Mouse (Mus musculus) erythroid progenitor cell, adult 5-6 weeks (primary cell): ENCODE results near the gene Clint1. TPM values are rescaled to one million over a fixed set of nuclear protein-coding genes. Genes with fewer than 3 reads are reported as not detected.

Experiments used
- ATAC-seq: replicated peaks from 2 replicates; pipeline ENCODE4 v1.8.0; 2016; ENCODE audit warnings: moderate number of reproducible peaks, mild to moderate bottlenecking, moderate TSS enrichment, inconsistent platforms; ENCODE audit not compliant: poor library complexity, low FRiP score, severe bottlenecking
- total RNA-seq, 2 experiments: library from RNA; stranded (forward) in 1 of 2; stranded (reverse) in 1 of 2; fragments of 150-400 nt in 1 of 2; fragments of 186-747, 209-891 nt in 1 of 2; gene quantifications; 2 replicates each; pipeline versions ENCODE4 v1.2.3 to v1.2.4; 2015 to 2017; ENCODE audit warnings: low replicate concordance in 2 of 2

Gene Clint1
- total RNA-seq, 2 experiments from 2014 or later: 36.9 to 46.5 TPM

- ATAC-seq: no peak
Measured at GRCm38 (mm10) chr11:45840332-45840731, 11.5 kb upstream of the Clint1 start.

DNA sequence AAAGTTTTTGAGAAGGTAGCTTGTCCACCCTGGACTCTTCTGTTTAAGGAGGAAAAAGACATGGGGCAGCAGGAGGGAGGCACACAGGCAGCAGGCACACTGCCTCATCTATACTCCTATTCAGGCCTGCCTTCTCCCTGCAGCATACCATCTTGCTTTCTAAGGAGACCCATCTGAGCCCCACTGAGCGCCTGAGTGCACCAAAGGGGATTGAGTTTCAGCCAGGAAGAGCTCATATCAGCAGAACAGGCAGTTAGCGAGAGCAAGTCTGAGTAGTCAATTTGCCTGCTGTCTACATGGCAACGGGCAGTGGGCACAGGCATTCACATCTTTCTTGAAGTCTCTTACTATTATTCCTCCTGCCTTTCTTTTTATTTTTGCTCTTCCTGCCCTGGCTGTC lies 5.8 kb upstream of the Clint1 start:
- ATAC-seq: no peak

DNA sequence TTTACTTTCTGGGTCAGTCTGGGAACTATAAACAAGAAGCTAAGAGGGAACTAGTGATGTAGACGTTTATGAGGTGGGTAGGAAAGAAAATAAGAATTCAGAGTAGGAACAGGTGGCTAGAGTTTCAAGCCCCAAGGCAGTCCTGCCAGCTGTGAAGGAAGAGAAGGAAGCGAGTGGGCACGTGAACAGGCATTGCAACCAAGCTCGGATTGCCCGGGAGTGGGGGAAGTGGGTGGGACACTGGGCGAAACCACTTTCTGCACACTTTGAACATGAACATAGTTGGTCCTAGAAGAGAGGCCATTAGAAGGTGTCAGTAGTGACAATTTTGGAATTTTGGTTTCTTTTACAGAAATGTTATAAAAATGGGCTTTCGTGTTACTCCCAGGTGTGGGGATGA lies 4.3 kb upstream of the Clint1 start:
- ATAC-seq: no peak

- no peak for ATAC-seq
Measured at GRCm38 (mm10) chr11:45848253-45848652, 3.6 kb upstream of the Clint1 start.

GRCm38 (mm10) chr11:45849203-45849602 lies 2.6 kb upstream of the Clint1 start:
- no peak for ATAC-seq

DNA sequence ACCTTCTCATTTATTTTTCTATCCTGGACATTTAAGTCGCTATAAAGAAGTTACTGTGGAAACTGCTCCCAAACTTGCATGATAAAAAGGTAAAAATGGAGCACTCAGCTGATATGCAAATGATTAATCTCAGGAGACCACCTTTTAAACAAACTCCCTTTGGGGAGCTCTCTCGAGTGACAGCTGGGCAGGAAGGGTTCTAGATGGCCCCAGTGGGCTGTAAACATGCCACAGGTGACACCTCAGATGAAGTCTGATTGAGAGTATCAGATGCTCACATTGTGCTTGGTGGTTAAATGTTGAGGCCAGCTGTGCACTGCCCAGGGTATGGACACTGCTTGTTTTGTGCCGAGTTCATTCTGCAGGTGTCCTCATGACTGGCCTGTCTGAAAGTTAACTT lies 2.0 kb upstream of the Clint1 start:
- no peak for ATAC-seq

- ATAC-seq: no peak
Measured at GRCm38 (mm10) chr11:45850317-45850716, 1.5 kb upstream of the Clint1 start.

DNA sequence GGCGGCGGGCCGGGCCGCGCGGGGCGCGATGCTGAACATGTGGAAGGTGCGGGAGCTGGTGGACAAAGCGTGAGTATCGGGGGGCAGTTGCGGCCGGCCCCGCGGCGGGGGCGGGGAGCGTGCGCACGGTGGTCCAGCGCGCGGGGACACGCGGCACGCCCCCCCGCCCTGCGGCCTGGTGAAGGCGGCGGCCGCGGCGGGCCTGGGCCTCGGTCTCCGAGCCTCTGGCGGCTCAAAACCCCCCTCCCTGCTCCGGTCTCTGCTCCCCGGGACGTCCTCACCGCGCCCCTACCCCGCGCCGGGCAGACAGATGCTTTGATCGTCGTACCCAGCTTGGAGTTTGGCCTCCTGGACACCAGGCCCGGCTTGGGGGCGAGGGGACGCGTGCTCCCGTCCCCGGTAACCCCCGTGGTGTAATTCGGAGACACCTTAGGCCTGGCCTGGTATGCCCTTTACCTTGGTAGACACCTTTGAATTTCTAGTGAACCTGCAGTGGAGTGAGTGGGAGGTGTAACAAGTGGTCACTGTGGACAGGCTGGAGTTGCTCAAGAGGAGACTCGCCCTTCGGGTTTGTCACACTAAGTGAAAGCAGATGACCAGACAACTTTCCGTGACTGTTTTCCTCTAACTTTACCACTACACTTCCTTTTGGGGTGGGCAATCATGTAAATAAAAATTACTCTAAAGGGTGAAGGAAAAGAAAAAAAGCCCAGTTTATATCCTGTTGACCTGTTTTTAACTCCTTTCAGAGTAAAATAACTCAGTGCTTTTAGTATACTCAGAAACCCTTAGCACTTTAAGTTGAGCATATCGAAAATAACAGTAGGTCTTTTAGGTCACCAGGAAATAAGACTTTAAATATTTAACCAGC lies 508 bp downstream of the Clint1 start:
- ATAC-seq: peak; percentile 28

DNA sequence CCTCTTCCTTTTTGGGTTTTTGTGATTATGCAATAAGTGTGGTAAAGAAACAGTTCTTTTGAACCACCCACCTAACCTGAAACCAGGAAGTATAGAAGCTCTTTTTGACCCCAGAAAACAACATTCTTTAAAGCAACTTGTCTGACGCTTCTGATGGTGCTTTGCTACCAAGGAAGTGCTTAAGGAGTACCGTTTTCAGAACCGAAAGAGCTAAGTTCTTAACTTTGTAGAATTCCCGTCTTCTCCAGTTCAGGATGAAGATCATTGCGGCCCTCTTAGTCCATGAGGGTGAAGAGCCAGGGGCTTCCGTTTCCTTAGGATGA lies 1.1 kb downstream of the Clint1 start:
- no peak for ATAC-seq

- no peak for ATAC-seq
Measured at GRCm38 (mm10) chr11:45853916-45854315, 2.1 kb downstream of the Clint1 start.

GRCm38 (mm10) chr11:45854381-45854780 lies 2.5 kb downstream of the Clint1 start:
- no peak for ATAC-seq

- peak; percentile 17; the same call in 1 of the 2 replicates for ATAC-seq
Measured at GRCm38 (mm10) chr11:45855407-45856148, 3.7 kb downstream of the Clint1 start.

DNA sequence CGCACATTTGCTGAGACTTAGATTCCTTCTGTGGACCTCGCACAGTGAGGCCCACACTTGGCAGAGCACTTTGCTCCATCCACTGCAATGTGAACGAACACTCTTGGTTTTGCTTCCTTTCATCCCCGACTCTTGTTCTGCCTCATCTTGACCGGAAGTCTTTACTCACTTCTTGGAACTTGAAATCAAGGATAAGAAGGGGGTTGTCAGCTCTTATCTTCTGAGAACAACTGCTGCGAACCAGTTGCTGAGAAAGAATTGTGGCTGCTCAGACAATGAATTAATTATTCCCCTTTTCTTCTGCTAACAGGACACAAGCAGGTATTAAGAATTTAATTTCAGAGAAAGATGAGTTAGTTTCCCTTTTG lies 4.3 kb downstream of the Clint1 start:
- peak; percentile 10; the same call in 1 of the 2 replicates for ATAC-seq

DNA sequence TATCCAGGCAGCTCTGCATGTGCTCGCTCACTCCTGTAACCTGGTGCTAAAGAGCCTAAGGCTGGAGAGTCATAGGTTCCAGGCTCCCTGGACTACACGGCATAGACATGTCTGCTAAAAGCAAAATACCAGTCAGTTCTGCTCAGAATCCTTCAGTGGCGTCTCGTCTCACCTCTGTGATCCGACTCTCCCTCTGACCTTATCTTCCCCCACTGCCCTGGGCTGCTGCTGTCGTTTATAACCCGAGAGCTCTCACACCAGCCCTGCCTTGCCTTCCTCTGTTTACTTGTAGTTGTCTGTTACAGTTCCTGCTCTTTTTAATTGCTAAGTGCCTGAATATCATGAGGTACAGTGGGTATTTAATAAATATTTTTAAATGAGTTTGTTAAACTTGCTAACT lies 9.5 kb downstream of the Clint1 start:
- ATAC-seq: no peak

- ATAC-seq: no peak
Measured at GRCm38 (mm10) chr11:45864409-45864808, 12.6 kb downstream of the Clint1 start.

DNA sequence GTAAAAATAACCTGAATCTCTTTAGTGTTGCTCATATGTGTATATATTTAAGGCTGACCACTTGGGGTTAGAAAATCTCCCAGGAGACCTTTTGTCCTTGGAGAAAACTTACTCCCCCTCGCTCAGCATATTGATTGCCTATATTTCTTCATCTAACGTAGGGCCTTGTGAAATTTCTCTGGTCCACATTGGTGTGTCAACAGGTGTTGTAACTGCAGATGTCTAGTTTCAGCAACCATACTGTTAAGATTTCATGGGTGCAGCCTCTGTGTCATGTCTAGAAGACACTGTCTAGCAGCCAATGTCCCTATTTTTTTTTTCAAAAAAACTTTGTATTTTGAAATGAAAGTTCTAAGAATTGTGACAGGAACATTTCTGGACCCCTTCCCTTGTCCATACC lies 14.0 kb downstream of the Clint1 start:
- ATAC-seq: no peak

DNA sequence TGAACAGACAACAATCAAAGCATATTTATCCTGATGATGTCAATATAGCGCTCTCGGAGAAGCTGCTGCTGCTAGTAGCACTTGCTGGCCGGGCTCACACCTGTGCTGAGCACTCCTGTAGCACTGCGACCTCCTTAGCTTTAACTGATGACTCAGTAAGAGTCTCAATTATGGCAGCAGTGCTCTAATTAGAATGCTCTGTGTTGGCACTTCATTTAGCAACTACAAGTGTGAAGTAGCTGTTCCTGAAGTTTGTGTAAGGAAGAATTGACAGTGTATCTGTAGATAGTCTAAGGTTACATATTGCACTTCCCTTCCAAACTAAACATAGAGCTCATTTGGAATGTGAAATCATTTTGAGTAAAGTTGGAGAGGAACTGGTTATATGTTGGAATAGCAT lies 14.7 kb downstream of the Clint1 start:
- ATAC-seq: no peak

DNA sequence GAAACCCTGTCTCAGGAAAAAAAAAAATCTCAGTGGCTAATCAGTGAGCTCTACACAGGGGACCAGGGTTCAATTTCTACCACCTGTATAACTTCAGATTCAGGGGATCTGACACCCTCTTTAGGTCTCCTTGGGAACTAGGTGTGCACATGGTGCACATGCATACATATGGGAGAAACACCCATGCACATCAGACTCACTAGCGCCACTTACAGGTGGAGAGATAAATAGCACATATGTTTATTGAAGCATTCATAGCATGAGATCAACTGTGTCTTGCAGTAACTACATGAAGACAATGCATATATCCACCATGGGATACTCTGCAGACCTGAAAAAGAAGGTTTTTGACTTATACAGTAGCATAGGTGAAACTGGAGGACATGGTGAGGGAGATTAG lies 21.8 kb downstream of the Clint1 start:
- ATAC-seq: no peak

DNA sequence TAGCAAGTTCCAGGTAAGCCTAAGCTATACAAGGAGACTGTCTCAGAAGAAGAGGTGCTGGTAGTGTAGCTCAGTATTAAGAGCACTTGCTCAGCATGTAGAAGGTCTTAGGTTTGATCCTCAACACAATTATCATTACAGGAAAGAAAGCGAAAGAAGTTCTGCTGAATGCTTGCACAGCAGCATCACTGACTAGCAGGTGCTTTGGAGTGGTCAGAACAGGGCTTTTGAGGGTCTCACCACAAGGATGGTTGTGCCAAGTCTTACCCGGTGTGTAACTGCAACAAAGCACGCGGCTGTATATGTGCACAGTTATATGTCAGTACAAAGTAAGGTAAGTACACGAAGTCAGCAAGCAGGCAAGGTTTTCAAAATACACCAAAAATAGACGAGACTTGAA lies 22.4 kb downstream of the Clint1 start:
- no peak for ATAC-seq

DNA sequence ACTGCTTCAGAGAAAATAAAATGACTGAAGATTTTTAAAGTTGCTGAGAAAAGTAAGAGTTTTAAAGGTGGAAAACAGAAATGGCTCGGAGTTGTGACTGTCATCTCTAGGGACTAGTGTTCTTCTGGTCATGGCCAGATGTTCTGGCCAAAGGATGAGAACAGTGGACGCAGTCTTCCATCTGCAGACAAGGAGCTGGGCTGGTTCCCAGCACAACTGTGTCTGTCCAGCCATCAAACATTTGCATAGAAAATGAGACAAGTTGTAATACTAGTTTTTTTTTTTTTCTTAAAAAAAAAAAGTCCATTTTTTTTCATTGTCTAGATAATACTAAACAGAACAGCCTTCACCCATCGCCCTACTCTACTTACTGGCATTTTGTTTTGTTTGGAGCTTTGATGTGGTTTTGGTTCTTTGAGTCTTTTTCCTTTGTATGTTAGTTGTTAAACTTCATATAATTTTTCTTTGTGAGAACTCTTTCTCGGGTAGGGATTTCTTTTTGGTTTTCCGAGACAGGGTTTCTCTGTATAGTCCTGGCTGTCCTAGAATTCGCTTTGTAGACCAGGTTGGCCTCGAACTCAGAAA lies 23.6 kb downstream of the Clint1 start:
- ATAC-seq: no peak

GRCm38 (mm10) chr11:45876036-45876435 lies 24.2 kb downstream of the Clint1 start:
- ATAC-seq: no peak
